28 mouse cellular contexts compared by ENCODE assay signal in the genomic region with DNA sequence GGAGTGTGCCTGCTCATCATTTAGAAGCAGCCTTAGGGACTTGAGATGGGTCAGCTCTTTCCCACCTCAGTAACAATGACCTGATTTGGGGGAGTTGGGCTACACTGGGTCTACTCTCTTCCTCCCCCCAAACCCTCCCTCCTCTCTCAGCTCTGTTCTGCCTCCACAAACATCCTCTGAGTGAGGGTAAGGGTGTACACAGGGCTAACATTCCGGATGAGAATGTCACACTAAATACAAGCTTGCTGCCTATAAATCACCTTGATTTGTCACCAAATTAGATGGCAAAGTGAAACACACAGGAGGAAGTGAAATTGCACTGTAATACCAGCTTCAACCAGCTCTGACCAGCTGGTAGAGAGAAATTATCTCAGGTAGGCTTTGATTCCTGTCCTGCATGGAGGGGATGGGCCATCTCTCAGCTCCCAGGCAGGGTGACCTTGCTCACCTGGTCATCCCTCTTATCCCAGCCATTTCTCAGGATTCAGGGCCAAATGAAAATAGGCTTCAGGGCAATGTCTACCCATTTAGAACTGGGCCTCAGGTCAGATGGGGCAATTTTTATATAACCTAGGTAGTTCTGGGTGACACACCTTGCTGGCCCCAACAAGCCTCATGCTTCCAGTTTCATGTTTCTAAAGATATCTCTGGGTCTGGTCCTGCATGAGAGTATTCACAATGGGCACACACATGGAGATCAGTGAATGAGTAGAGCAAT. TPM values are rescaled to one million over a fixed set of nuclear protein-coding genes. Genes with fewer than 3 reads are reported as not detected.
"Had no signal": no experiment of that assay in that cellular context is flagged by ENCODE, and none has a peak within 500 bp of the region (broad histone marks: within the 10 kb centered on the region; RNA-seq: fewer than 3 reads in every experiment).

No protein-coding gene starts in this region.

- H3K36me3 ChIP-seq: liver, embryonic 13.5 days; midbrain, embryonic 12.5 days; midbrain, embryonic 15.5 days; neural tube, embryonic 12.5 days; neural tube, embryonic 15.5 days had no signal

- H3K9ac ChIP-seq: liver, embryonic 13.5 days; midbrain, embryonic 12.5 days; midbrain, embryonic 15.5 days; neural tube, embryonic 12.5 days; neural tube, embryonic 15.5 days had no signal

- H3K4me3 ChIP-seq: layer of hippocampus, adult 2 months; left cerebral cortex, adult 2 months; liver, embryonic 13.5 days; midbrain, embryonic 12.5 days; midbrain, embryonic 15.5 days; neural tube, embryonic 12.5 days; neural tube, embryonic 15.5 days had no signal

- DNase-seq: kidney, adult 8-10 months; kidney, postnatal 10 days; layer of hippocampus, postnatal 36 days; liver, embryonic 13.5 days; lung, adult 2 months; lung, postnatal 14 days; right cerebral cortex, adult 18-20 months; right cerebral cortex, postnatal 25 days; thymus, adult 2 months; thymus, postnatal 14 days had no signal

- H3K9me3 ChIP-seq: liver, embryonic 13.5 days; midbrain, embryonic 12.5 days; midbrain, embryonic 15.5 days; neural tube, embryonic 12.5 days; neural tube, embryonic 15.5 days had no signal

- H3K27ac ChIP-seq: layer of hippocampus, adult 2 months; left cerebral cortex, adult 2 months; liver, embryonic 13.5 days; macrophage; midbrain, embryonic 12.5 days; midbrain, embryonic 15.5 days; neural tube, embryonic 12.5 days; neural tube, embryonic 15.5 days; stomach, postnatal 0 days had no signal

- H3K4me1 ChIP-seq: liver, embryonic 13.5 days had no signal

- ATAC-seq: intestine, postnatal 0 days; midbrain, embryonic 15.5 days had no signal

- H3K4me2 ChIP-seq: liver, embryonic 13.5 days; midbrain, embryonic 12.5 days; midbrain, embryonic 15.5 days; neural tube, embryonic 12.5 days; neural tube, embryonic 15.5 days had no signal

- H3K27me3 ChIP-seq: liver, embryonic 13.5 days; midbrain, embryonic 12.5 days; midbrain, embryonic 15.5 days; neural tube, embryonic 12.5 days; neural tube, embryonic 15.5 days had no signal

RNA-seq across cellular contexts. Expression of a gene that starts 12.5 kb away (rescaled TPM):
- total RNA-seq: liver, adult 2 months; megakaryocyte, adult 5-6 weeks had no signal
- polyA plus RNA-seq: intestine, embryonic 14.5 days; large intestine, adult 2 months; limb, embryonic 11.5 days; liver, adult 2 months; liver, embryonic 13.5 days; liver, embryonic 16.5 days; lung, adult 2 months; lung, embryonic 16.5 days; macrophage; spleen, adult 2 months; stomach, embryonic 14.5 days; stomach, postnatal 0 days; thymus, adult 2 months had no signal
